Mouse (Mus musculus): Measurements from ENCODE around the gene Mybphl.

DNA sequence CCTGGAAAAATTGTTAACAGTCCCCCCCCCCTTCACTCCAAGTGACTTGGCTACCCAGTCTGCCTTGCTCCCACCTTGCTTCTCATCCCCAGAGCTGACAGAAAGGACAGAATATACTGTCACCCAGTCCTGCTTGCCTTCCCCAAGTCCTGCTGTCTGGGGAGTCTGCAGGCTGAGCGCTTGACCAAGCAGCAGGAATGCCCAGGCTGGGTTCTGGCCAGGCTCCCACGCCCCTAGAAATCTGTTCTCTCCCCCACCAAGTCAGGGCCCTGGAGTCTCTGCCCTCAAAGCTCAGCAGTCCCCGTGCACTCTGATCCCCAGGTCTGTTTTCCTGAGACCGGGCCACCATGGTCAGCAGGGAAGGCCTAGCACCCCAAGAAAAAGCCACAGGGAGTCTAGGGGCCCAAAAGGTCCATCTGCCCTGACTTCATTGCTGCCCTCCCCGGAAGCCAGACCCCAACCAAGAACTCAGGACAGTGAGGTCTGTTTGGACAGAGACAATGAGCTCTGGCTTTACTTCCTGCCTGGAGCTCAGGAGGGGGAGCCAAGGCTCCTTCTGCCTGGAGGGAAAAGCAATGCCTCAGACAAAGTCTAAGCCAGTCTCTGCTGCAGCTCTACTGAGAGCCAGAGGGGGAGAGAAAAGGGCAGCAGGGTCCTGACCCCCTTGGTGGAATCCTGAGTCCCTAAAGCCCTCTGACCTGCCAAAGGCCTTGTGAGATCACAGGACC is 46.5 kb downstream of the Mybphl start:
- TF ChIP-seq CTCF (IDR thresholded peaks at IDR 0.05; ENCODE audit: insufficient read depth, low read length), result no peak
- no peak for TF ChIP-seq POLR2A (IDR thresholded peaks at IDR 0.05; ENCODE audit: borderline replicate concordance, extremely low read depth, low read depth, low read length)
